Mouse (Mus musculus) thymus, adult 2 months (tissue): Measurements from ENCODE around the gene D10Jhu81e. TPM values are rescaled to one million over a fixed set of nuclear protein-coding genes. Genes with fewer than 3 reads are reported as not detected.

Experiments used
- DNase-seq: peaks from one replicate; pipeline ENCODE4 v3.0.0; 2021
- H3K27ac ChIP-seq: fragments of 200-500 bp; 2 replicates; pipeline ENCODE4 v1.5.1; 2012; ENCODE audit warnings: low read length, control low read depth; ENCODE audit not compliant: control insufficient read depth, insufficient read depth
- H3K27me3 ChIP-seq: fragments of 200-500 bp; 2 replicates; pipeline ENCODE4 v1.6.1; 2012; ENCODE audit warnings: mild to moderate bottlenecking, low read length, moderate library complexity, mixed read lengths; ENCODE audit not compliant: control insufficient read depth, insufficient read depth
- H3K36me3 ChIP-seq: fragments of 200-500 bp; 2 replicates; pipeline ENCODE4 v1.6.1; 2012; ENCODE audit warnings: mild to moderate bottlenecking, low read length, moderate library complexity; ENCODE audit not compliant: control insufficient read depth, insufficient read depth
- H3K4me1 ChIP-seq: fragments of 200-500 bp; replicated peaks from 2 replicates; pipeline ENCODE4 v1.6.1; 2012; ENCODE audit warnings: low read length; ENCODE audit not compliant: control insufficient read depth, insufficient read depth
- H3K4me3 ChIP-seq: fragments of 200-500 bp; 2 replicates; pipeline ENCODE4 v1.5.1; 2012; ENCODE audit warnings: mild to moderate bottlenecking, low read length, control low read depth, moderate library complexity; ENCODE audit not compliant: control insufficient read depth, insufficient read depth
- CTCF ChIP-seq: fragments of 200-500 bp; IDR thresholded peaks from 2 replicates; pipeline ENCODE4 v1.5.1; 2012; ENCODE audit warnings: mild to moderate bottlenecking, control low read depth, low read length, moderate library complexity, borderline replicate concordance; ENCODE audit not compliant: control insufficient read depth, poor library complexity, insufficient read depth; ENCODE audit errors: extremely low read depth
- POLR2A ChIP-seq: fragments of 200-500 bp; IDR thresholded peaks from 2 replicates; pipeline ENCODE4 v1.6.1; 2012; ENCODE audit warnings: mild to moderate bottlenecking, low read length, control low read depth, moderate library complexity; ENCODE audit not compliant: control insufficient read depth, poor library complexity, insufficient read depth; ENCODE audit errors: extremely low read depth
- WGBS: fragments of 180-500 bp; shearing (Covaris S2); methylation state at CpG from one replicate; pipeline ENCODE4 v1.1.7; 2018; 5-methylcytosine and 5-hydroxymethylcytosine counted together
- polyA plus RNA-seq: library from polyadenylated mRNA; depleted of rRNA; stranded (reverse); fragments of >200 nt; gene quantifications from 2 replicates; pipeline ENCODE4 v1.2.3, GENCODE M21; 2012

The D10Jhu81e gene
- polyA plus RNA-seq, 1 experiment = 148 TPM

DNA sequence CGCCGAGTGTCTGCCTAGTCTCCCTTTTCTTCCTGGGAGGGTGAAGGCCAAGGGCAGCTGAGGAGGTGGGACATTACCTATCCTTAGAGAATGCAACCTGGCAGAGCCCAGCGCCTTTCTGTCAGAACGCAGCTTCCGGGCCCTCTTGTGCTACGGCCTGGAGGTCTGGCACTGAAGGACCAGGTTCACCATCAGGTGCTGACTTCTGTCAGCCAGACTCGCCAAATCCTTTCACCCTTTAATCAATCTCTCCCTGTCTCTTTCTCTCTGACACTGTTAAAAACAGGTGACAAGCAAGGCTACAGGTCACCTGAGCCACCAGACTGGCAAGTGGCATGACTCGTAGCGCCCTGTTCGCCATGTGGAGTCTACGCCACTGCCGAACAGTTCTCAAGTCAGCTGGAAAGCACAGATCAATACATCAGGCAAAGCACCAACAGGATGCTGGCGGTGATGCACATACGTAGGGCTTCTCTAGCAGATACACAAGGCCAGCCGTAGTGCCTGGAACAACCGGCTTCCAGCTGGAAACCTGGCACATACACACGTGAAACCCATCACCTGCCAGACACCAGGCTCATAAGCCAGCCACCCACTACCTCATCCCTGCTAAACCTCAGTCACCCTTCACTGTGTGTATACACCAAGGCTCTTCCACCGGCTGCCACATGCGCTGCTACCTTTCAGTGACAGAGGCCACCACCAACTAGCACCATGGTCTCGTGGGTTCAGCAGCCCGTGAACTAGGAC, 4.2 kb downstream of the D10Jhu81e start:
- DNase-seq = no peak
- WGBS = 97% methylated on average over 21 of the region's 21 CpGs
- Histone ChIP-seq H3K27me3 (no peaks in the 10 kb centered on the region), H3K27ac (no peak overlapping the region), H3K36me3 (no peaks in the 10 kb centered on the region), H3K4me1 (peaks cover 26% of the 10 kb centered on the region), H3K4me3 (no peak overlapping the region)
- no peak for TF ChIP-seq POLR2A
- no peak for TF ChIP-seq CTCF

DNA sequence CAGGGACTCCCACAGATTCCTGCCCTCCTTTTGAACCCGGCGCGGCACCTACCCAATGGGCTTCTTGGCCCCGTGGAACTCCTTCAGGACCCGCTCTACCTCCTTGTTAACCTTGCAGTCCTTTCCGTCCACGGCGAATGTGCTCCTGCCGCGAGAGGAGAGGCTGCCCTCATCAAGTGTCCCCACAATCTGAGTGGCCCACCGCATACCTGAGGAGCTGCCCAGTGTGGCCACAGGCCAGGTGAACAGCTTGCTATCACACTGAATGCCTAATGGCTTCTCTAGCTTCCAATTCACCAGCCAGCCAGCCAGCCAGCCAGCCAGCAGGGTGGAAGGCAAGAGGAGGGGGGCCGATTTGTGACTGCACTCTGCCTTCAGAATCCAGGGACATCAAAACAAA, 4.8 kb downstream of the D10Jhu81e start:
- TF ChIP-seq CTCF (no peak), POLR2A (no peak)
- Histone ChIP-seq H3K4me3 (no peak overlapping the region), H3K27ac (no peak overlapping the region), H3K27me3 (no peaks in the 10 kb centered on the region), H3K4me1 (peaks cover 27% of the 10 kb centered on the region), H3K36me3 (no peaks in the 10 kb centered on the region)
- 97% methylated on average over 12 of the region's 12 CpGs for WGBS
- DNase-seq = no peak

- DNase-seq = peak; percentile 71
- H3K36me3 ChIP-seq = no peaks in the 10 kb centered on the region
- 25% methylated on average over 4 of the region's 4 CpGs for WGBS
- H3K4me3 ChIP-seq = no peak overlapping the region
- H3K4me1 ChIP-seq = peaks cover 31% of the 10 kb centered on the region
- H3K27me3 ChIP-seq = no peaks in the 10 kb centered on the region
- TF ChIP-seq POLR2A (no peak), CTCF (no peak)
- no peak overlapping the region for H3K27ac ChIP-seq
These were observed 5.7 kb downstream of the D10Jhu81e start for GRCm38 (mm10) chr10:78163923-78164322.

DNA sequence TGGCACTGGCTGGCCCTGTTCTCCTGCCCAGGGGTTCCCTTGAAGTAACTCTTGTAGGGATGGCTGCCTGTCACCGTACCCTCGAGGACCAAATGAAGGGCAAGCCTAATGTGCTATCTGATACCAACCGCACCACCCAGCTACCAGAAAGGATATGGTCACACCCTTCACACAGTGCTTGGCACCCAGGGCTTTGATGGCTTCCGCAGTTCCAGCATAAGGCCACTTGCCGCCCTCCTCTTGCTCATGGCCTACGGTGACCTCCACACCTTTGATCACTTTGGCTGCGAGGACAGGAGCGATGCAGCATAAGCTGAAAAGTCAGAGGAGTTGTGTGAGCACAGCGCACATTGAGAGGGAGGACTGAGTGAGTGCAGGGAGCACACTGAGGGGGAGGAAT, 6.3 kb downstream of the D10Jhu81e start:
- Histone ChIP-seq H3K36me3 (no peaks in the 10 kb centered on the region), H3K4me1 (peaks cover 26% of the 10 kb centered on the region)
- no peak for TF ChIP-seq POLR2A
- no peak for TF ChIP-seq CTCF

GRCm38 (mm10) chr10:78162646-78163045, 6.9 kb downstream of the D10Jhu81e start:
- H3K4me1 ChIP-seq = peaks cover 26% of the 10 kb centered on the region
- WGBS = 98% methylated on average over 12 of the region's 12 CpGs
- H3K27me3 ChIP-seq = no peaks in the 10 kb centered on the region
- no peak overlapping the region for H3K27ac ChIP-seq
- H3K36me3 ChIP-seq = no peaks in the 10 kb centered on the region
- DNase-seq = no peak
- no peak overlapping the region for H3K4me3 ChIP-seq
- TF ChIP-seq CTCF (no peak), POLR2A (no peak)

More for the DNA sequence above, 6.3 kb downstream of the D10Jhu81e start:
- DNase-seq = no peak
- Histone ChIP-seq H3K4me3 (no peak overlapping the region), H3K27me3 (no peaks in the 10 kb centered on the region), H3K27ac (no peak overlapping the region)
- 95% methylated on average over 9 of the region's 9 CpGs for WGBS

DNA sequence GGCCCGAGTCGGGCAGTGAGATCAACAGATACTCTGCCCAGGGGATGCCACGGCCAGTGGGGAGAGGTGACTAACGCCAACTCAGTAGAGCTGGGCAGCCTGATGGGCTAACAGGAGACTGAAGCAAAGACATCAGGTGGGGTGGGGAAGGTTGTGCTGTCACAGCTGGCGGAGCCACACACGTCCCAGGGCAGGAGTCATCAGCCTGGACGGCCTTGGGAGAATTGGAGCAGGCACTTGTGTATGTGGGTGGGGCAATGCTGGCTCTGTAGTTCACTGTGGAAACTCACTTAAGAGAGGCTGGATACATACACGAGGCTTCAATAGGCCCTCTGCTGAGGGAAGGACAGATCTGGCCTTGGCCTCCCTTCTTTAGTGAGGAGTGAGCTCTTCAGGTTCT, 8.5 kb downstream of the D10Jhu81e start:
- Histone ChIP-seq H3K36me3 (no peaks in the 10 kb centered on the region), H3K27ac (peak overlapping the region; percentile 64), H3K4me1 (peaks cover 26% of the 10 kb centered on the region), H3K4me3 (no peak overlapping the region), H3K27me3 (no peaks in the 10 kb centered on the region)
- DNase-seq = no peak
- TF ChIP-seq POLR2A (no peak), CTCF (no peak)
- WGBS = 40% methylated on average over 8 of the region's 8 CpGs

- peak overlapping the region; percentile 64 for H3K27ac ChIP-seq
- peaks cover 26% of the 10 kb centered on the region for H3K4me1 ChIP-seq
- DNase-seq = peak; percentile 73
- H3K4me3 ChIP-seq = no peak overlapping the region
- WGBS = 31% methylated on average over 16 of the region's 16 CpGs
- no peaks in the 10 kb centered on the region for H3K36me3 ChIP-seq
- no peaks in the 10 kb centered on the region for H3K27me3 ChIP-seq
- no peak for TF ChIP-seq POLR2A
- no peak for TF ChIP-seq CTCF
These were observed 9.1 kb downstream of the D10Jhu81e start for GRCm38 (mm10) chr10:78160369-78161095.
